Mouse (Mus musculus): ENCODE data around the gene Olfr1065. TPM values are rescaled to one million over a fixed set of nuclear protein-coding genes. Genes with fewer than 3 reads are reported as not detected.
"Not testable (repeated sequence)": the region's sequence is repeated elsewhere in the genome, so short reads cannot be mapped to it uniquely, and the experiment has no call there.

Olfr1065 gene
- not detected in 2 replicates for total RNA-seq (2021)
- long read RNA-seq = 0 reads

DNA sequence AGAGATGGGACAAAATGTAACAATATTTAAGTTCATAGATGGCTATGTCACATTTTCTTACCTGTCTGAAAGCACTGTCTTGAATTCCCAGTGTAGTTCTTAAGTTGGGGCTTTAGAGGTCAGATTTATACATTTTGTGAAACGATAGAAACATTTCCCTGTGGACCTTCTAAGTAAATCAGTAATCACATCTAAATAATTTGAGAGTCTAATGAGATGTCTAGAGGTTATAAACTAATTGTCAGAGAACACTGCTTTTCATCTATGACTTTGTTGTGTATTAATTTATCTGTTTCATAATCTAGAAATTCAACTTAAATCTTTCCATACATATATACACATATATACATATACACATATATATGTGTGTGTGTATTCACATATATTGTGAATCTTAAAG, at the start of gene Olfr1065:
Olfr1065 (minus strand) TSS at position 101 of the 400 bp plus-strand sequence.
- DNase-seq = not testable (repeated sequence)

DNA sequence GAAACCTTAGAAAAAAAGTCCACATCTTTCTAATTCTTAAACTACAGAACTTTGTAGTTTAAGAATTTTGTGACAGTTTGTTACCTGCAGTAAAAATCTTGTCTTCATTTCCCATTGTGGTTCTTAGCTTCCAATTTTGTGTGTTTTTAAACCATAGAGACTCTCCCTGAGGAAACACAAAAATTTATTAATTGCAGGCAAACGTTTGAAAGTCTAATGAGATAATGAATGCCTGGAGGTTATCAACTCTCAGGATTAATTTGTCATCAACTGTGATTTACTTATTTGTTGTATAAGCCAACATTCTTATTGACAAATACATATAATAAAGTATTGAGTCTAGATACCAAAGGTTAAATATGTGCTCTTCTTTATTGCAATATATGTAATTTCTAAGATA, 36.9 kb upstream of the Olfr1065 start, which contains the start of gene Olfr228:
Olfr228 (minus strand) TSS at position 101 of the 400 bp plus-strand sequence.
- DNase-seq = no peak

DNA sequence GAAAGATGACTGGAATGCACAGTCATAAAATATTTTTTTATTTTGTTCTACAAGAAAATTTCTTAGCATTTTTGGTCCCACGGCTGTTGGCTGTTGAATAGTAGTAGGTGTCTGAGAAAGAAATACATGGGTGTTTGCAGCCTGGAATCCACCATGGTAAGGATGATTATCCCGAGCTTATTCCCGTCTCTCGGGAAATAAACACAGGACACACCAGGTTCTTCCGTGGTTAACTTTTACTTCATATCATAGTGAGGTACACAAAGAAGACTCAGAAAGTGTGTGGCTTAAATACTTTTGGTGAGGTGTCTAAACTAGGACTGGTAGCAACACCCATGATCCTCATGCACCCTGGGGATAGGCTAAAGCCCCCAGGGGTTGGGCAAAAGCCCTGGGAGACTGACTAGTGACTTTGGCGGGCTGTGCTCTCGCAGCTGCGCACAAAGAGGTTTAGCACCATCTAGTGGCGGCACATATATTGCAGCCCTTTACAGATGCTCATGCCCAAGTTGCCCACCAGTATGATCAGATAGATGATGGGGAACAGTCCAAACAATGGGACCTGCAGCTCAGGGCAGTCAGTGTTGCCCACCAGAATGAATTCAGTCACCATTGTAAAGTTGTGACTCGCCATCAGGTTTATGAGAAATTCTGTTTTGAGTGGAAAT, 14.2 kb upstream of the Olfr1065 start:
- DNase-seq = peak; percentile 41

GRCm38 (mm10) chr2:86460434-86460833, 10.0 kb upstream of the Olfr1065 start:
- DNase-seq = no peak

GRCm38 (mm10) chr2:86456169-86456568, 5.8 kb upstream of the Olfr1065 start, which contains the start of gene Olfr1066:
Gene Olfr1066, minus strand, starts transcription at chr2:86456269.
- no peak for DNase-seq

- not testable (repeated sequence) for DNase-seq
These were observed 8.3 kb downstream of the Olfr1065 start for GRCm38 (mm10) chr2:86442101-86442500.

DNA sequence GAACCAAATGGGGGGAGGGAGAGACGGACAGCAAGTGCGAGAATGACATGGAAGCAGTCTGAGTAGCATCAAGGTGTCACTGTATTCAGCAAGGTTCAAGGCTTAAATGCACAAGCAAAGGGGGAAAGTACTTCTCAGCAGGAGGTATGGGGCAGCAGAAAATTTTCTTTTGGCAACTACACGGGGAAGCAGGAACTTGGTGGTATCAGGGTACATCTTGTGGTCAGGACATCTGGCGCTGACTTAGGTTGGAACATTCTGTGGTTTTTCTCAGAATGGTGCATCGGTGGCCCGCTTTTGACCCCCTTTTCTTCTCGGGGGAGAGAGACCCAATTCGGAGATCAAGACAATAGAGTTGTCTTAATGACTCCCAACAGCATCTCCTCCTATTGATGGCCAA, 21.9 kb downstream of the Olfr1065 start:
- not testable (repeated sequence) for DNase-seq

DNA sequence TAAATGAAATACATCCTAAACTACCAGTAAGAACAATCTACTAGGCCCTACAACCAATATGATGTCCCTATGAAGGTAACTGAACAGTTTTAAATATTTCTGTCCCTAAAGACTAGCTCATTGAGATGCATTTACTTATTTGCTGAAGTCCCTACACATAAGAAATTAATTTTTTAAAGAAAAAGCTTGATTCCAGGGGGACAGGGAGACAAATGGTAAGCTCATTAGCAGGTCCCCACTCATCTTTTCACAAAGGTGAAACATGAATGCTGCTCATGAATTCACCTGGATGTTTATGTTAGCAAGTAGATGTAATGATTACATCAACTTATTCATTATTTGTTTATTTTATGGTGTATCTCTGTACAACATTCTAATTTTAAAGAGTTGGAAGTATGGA, 23.7 kb downstream of the Olfr1065 start, which contains the start of gene Olfr1062:
Olfr1062 (minus strand) TSS at position 101 of the 400 bp plus-strand sequence.
- not testable (repeated sequence) for DNase-seq

GRCm38 (mm10) chr2:86413950-86414349, 36.4 kb downstream of the Olfr1065 start, which contains the start of gene Olfr1061:
Gene Olfr1061, minus strand, starts transcription at chr2:86414050.
- no peak for DNase-seq

DNA sequence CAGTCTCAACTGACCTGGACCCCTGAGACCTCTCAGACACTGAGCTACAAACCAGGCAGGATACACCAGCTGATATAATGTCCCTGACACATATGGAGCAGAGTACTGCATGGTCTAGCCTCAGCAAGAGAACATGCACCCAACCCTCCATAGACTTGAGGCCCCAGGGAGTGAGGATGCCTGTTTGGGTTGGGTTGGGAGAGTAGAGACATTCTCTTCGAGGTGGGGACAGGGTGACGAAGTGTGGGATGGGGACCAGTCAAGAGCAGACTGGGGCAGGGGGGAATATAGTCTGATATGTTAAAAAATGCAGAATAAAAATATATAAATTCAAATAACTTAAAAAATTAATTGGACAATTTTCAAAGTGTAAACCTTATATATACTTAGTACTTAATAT, 55.3 kb downstream of the Olfr1065 start:
- no peak for DNase-seq

Other genes starting within 250 kb of the Olfr1065 start
- not detected in 2 replicates for gene Olfr1045, start 247.6 kb downstream of the Olfr1065 start, total RNA-seq (2021)
- not detected in 2 replicates for gene Olfr1046, start 231.3 kb downstream of the Olfr1065 start, total RNA-seq (2021)
- gene Olfr1047, start 219.2 kb downstream of the Olfr1065 start, total RNA-seq (2021) = not detected in 2 replicates
- not detected in 2 replicates for gene Olfr1048, start 210.3 kb downstream of the Olfr1065 start, total RNA-seq (2021)
- not detected in 2 replicates for gene Olfr1049, start 192.3 kb downstream of the Olfr1065 start, total RNA-seq (2021)
- gene Olfr1051, start 171.5 kb downstream of the Olfr1065 start, total RNA-seq (2021) = not detected in 2 replicates
- not detected in 2 replicates for gene Olfr1052, start 158.1 kb downstream of the Olfr1065 start, total RNA-seq (2021)
- not detected in 2 replicates for gene Olfr1053, start 135.3 kb downstream of the Olfr1065 start, total RNA-seq (2021)
- not detected in 2 replicates for gene Olfr1054, start 115.2 kb downstream of the Olfr1065 start, total RNA-seq (2021)
- not detected in 2 replicates for gene Olfr1055, start 100.3 kb downstream of the Olfr1065 start, total RNA-seq (2021)
- gene Olfr1056, start 88.1 kb downstream of the Olfr1065 start, total RNA-seq (2021) = not detected in 2 replicates
- not detected in 2 replicates for gene Olfr1057, start 72.2 kb downstream of the Olfr1065 start, total RNA-seq (2021)
- gene Olfr1058, start 62.0 kb downstream of the Olfr1065 start, total RNA-seq (2021) = not detected in 2 replicates
- not detected in 2 replicates for gene Olfr1061, start 36.5 kb downstream of the Olfr1065 start, total RNA-seq (2021)
- gene Olfr1062, start 23.8 kb downstream of the Olfr1065 start, total RNA-seq (2021) = not detected in 2 replicates
- not detected in 2 replicates for gene Olfr1066, start 5.7 kb upstream of the Olfr1065 start, total RNA-seq (2021)
- not detected in 2 replicates for gene Olfr228, start 36.8 kb upstream of the Olfr1065 start, total RNA-seq (2021)
- not detected in 2 replicates for gene Olfr1076, start 57.9 kb upstream of the Olfr1065 start, total RNA-seq (2021)
- gene Olfr1079, start 91.9 kb upstream of the Olfr1065 start, total RNA-seq (2021) = not detected in 2 replicates
- gene Olfr1080, start 107.6 kb upstream of the Olfr1065 start, total RNA-seq (2021) = not detected in 2 replicates
- not detected in 2 replicates for gene Olfr1082, start 148.4 kb upstream of the Olfr1065 start, total RNA-seq (2021)
- not detected in 2 replicates for gene Olfr1084, start 189.1 kb upstream of the Olfr1065 start, total RNA-seq (2021)
- gene Olfr1085, start 211.4 kb upstream of the Olfr1065 start, total RNA-seq (2021) = not detected in 2 replicates
- gene Olfr1086, start 229.5 kb upstream of the Olfr1065 start, total RNA-seq (2021) = not detected in 2 replicates
- gene Olfr1087, start 247.8 kb upstream of the Olfr1065 start, total RNA-seq (2021) = not detected in 2 replicates